Mouse (Mus musculus) heart, adult 2 months (tissue): ENCODE data around the gene Txnrd1.

ENCODE experiments used
- CTCF ChIP-seq: fragments of 200-600 bp; IDR thresholded peaks from 2 replicates; pipeline ENCODE4 v1.8.1; 2022; ENCODE audit warnings: antibody characterized with exemption, mild to moderate bottlenecking, moderate library complexity
- POLR2A ChIP-seq: fragments of 200-500 bp; IDR thresholded peaks from 2 replicates; pipeline ENCODE4 v1.6.1; 2011; ENCODE audit warnings: mild to moderate bottlenecking, low read depth, low read length, control low read depth; ENCODE audit not compliant: insufficient read depth

GRCm38 (mm10) chr10:82892442-82893055 lies 58.8 kb downstream of the Txnrd1 start:
- no peak for TF ChIP-seq CTCF
- no peak for TF ChIP-seq POLR2A
